Mouse (Mus musculus): Measurements from ENCODE around the gene Tnfaip3.

DNA sequence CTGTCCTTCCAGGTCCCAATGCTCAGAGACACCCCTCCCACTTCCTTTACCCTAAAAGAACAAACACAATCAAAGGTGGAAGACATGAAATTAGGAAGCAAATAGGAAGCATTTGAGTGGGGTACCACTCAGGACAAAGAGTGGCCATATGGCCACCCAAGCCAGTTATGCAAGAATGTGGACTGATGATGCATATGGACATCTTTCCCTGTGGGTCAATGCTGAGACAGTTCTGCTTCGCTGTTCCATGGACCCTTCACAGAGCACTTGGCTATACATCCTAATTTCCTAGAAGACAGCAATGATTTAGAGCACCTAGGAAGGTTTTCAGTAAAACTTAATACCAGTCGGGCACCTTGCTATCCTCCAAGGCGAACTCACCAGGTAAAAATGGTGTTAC lies 2.8 kb downstream of the Tnfaip3 start:
- TF ChIP-seq CTCF (IDR thresholded peaks at IDR 0.05; ENCODE audit: low read depth) = no peak
- no peak for TF ChIP-seq EP300 (IDR thresholded peaks at IDR 0.05; ENCODE audit: low read depth)

All from liver, postnatal 0 days (tissue).